Mouse (Mus musculus) testis, adult 2 months (tissue): ENCODE data around the gene Bdh2. TPM values are rescaled to one million over a fixed set of nuclear protein-coding genes. Genes with fewer than 3 reads are reported as not detected.

ENCODE experiments used
- H3K27ac ChIP-seq: fragments of 200-500 bp; 2 replicates; pipeline ENCODE4 v1.5.1; 2012; ENCODE audit warnings: low read depth, low read length; ENCODE audit not compliant: control insufficient read depth, insufficient read depth
- H3K27me3 ChIP-seq: fragments of 200-500 bp; 2 replicates; pipeline ENCODE4 v1.6.1; 2012; ENCODE audit warnings: mild to moderate bottlenecking, low read length, moderate library complexity; ENCODE audit not compliant: control insufficient read depth, insufficient read depth
- H3K36me3 ChIP-seq: fragments of 200-500 bp; 2 replicates; pipeline ENCODE4 v1.6.1; 2012; ENCODE audit warnings: mild to moderate bottlenecking, low read length; ENCODE audit not compliant: control insufficient read depth, insufficient read depth
- H3K4me1 ChIP-seq: fragments of 200-500 bp; 2 replicates; pipeline ENCODE4 v1.6.1; 2012; ENCODE audit warnings: low read length; ENCODE audit not compliant: control insufficient read depth, insufficient read depth
- H3K4me3 ChIP-seq: fragments of 200-500 bp; 2 replicates; pipeline ENCODE4 v1.5.1; 2012; ENCODE audit warnings: low read depth, mild to moderate bottlenecking, low read length, moderate library complexity, mixed read lengths; ENCODE audit not compliant: control insufficient read depth
- CTCF ChIP-seq: fragments of 200-500 bp; IDR thresholded peaks from 2 replicates; pipeline ENCODE4 v1.5.1; 2012; ENCODE audit warnings: low read depth, mild to moderate bottlenecking, inconsistent platforms, low read length, moderate library complexity; ENCODE audit not compliant: control insufficient read depth, insufficient read depth, insufficient replicate concordance
- POLR2A ChIP-seq: fragments of 200-500 bp; IDR thresholded peaks from 2 replicates; pipeline ENCODE4 v1.6.1; 2012; ENCODE audit warnings: low read depth, mild to moderate bottlenecking, inconsistent platforms, low read length, moderate library complexity; ENCODE audit not compliant: control insufficient read depth
- polyA plus RNA-seq: library from polyadenylated mRNA; depleted of rRNA; stranded (reverse); fragments of >200 nt; gene quantifications from 2 replicates; pipeline ENCODE4 v1.2.3, GENCODE M21; 2012; rRNA removed

Bdh2 gene
- 1.6 and 1.8 TPM in 2 replicates for polyA plus RNA-seq

DNA sequence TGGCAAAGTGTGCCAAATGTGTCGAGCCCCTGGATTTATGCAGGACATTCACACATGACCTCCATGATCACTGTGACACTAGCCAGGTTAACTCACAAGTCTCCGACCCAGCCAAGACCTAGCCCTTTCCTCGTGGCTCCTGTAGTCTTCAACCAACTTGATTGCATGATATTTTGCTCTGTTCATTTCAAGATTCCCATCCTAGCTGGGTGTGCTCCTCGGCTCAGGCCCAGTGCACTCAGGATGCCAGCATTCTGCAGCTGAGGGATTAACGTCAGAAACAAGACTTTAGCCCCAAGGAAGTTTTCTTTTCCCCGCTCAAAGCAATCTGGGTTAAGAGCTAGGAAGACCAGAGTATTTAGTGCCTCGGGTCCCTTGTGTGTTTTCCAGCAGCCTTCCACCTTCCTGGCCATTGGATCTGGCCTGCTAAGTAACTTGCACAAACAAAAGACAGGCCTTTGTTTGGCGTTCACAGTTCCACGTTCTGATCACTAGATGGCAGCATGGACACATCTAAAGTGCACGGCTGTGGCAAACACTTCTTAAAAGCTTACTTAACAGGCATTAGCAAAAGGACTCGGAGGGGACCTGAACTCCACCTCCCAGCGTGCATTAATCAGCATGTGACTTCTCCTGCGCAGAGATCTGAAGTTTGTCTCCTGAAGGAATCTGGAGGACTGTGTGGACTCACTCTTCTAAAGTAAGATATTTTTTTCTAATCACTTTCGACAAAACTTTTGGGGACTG is at the start of gene Bdh2:
TSS of gene Bdh2 (plus strand) at position 553 of the 747 bp plus-strand sequence.
- Histone ChIP-seq H3K4me1 (no peaks in the 10 kb centered on the region), H3K36me3 (no peaks in the 10 kb centered on the region), H3K27ac (no peak within 1 kb of the TSS), H3K27me3 (no peaks in the 10 kb centered on the region), H3K4me3 (no peak within 1 kb of the TSS)
- TF ChIP-seq CTCF: peak; percentile 4; the same call in 1 of the 2 replicates
- TF ChIP-seq POLR2A: no peak

DNA sequence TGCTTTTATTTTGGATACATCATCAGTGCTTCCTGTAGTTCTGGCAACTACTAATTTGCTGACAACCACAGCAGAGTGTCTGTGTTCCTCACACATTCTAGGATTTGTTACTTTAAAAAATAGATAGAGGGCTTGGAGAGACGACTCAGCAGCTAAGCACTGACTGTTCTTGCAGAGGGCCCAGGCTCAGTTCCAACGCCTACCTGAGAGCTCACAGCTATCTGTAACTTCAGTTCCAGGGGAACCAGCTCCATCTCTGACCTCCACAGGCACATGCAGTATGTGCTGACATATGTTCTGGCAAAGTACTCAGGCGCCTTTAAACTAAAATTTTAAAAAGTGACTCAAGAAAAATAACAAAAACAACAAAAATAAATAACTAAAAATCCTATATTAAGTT is 49.0 kb upstream of the Bdh2 start:
- no peaks in the 10 kb centered on the region for H3K27me3 ChIP-seq
- TF ChIP-seq CTCF (no peak), POLR2A (no peak)
- no peak overlapping the region for H3K4me3 ChIP-seq
- no peaks in the 10 kb centered on the region for H3K4me1 ChIP-seq
- H3K27ac ChIP-seq: no peak overlapping the region
- peaks cover 2% of the 10 kb centered on the region for H3K36me3 ChIP-seq

DNA sequence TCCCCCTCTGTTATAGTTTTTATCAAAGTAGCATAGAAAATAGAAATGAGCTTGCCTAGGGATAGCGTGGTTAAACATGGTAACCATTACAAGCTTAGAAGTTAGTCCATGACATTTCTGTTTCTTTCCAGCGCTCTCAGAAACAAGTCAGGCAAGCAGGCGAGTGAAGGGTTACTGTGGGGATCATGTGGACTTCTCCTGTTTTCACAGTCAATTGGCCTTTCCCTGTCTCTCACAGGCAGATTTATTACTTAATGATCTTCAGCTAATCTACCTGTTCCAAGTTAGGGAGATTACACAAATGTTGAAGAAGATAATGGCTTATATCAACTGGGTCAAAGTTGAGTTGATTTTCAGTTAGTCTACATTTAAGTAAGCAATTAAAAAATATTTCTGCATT is 48.6 kb upstream of the Bdh2 start:
- no peak overlapping the region for H3K27ac ChIP-seq
- no peaks in the 10 kb centered on the region for H3K27me3 ChIP-seq
- H3K36me3 ChIP-seq: peaks cover 2% of the 10 kb centered on the region
- TF ChIP-seq CTCF: no peak
- TF ChIP-seq POLR2A: no peak
- no peak overlapping the region for H3K4me3 ChIP-seq
- no peaks in the 10 kb centered on the region for H3K4me1 ChIP-seq

DNA sequence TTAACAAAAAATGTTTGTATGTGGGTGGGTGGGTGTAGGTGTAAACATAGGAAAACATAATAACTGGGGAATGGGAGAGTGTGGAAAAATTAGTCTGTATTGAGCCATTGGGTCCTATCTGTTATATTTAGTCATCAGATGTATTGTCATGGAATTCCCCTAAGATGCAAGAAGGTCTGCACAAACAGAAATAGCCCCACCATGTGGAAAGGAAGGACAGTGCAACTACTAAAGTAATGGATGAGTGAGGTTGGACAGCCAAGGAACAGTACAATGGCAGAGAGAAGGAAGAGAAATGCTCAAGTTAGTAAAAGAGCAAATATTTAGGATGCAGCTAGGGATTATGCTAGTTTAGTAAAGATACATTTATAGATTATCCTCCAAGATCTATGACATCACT is 35.3 kb upstream of the Bdh2 start:
- TF ChIP-seq CTCF: no peak
- TF ChIP-seq POLR2A: no peak
- peaks cover 1% of the 10 kb centered on the region for H3K36me3 ChIP-seq
- H3K4me1 ChIP-seq: no peaks in the 10 kb centered on the region
- no peak overlapping the region for H3K27ac ChIP-seq
- no peak overlapping the region for H3K4me3 ChIP-seq
- H3K27me3 ChIP-seq: no peaks in the 10 kb centered on the region

DNA sequence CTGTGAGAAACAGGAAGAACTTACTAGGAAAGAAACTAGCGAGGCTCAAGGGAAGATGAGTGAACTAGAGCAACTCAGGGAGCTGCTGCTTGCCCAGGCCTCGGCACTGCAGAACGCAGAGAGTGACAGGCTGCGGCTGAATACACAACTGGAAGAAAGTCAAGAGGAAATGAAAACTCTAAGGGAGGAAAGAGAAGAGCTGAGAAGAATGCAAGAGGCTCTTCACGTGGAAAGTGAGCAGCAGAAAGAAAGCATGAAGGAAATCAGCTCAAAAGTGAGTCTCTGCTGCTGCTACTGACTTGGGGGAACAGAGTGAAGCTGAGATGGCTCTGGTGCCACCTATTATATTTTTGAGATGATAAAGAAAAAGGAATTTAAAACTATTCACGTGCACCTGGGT is 34.2 kb upstream of the Bdh2 start:
- TF ChIP-seq POLR2A (no peak), CTCF (no peak)
- no peaks in the 10 kb centered on the region for H3K27me3 ChIP-seq
- H3K4me1 ChIP-seq: no peaks in the 10 kb centered on the region
- peaks cover 4% of the 10 kb centered on the region for H3K36me3 ChIP-seq
- H3K27ac ChIP-seq: no peak overlapping the region
- no peak overlapping the region for H3K4me3 ChIP-seq

DNA sequence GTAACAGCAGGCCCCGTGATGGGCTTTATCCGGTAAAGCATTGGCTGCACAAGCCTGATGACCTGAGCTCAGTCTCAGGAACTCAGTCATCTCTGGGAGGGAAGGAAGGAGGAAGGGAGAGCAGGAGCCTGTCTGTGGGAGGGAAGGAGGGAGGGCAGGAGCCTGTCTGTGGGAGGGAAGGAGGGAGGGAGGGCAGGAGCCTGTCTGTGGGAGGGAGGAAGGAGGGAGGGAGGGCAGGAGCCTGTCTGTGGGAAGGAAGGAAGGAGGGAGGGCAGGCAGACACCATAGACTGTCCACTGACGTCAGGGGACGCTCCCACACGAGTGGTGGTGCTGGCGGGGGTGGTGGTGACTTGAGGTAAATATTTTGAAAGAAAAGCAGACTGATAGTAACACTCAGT is 31.9 kb upstream of the Bdh2 start:
- no peak overlapping the region for H3K27ac ChIP-seq
- no peaks in the 10 kb centered on the region for H3K4me1 ChIP-seq
- no peak for TF ChIP-seq CTCF
- no peaks in the 10 kb centered on the region for H3K27me3 ChIP-seq
- H3K4me3 ChIP-seq: no peak overlapping the region
- H3K36me3 ChIP-seq: peaks cover 4% of the 10 kb centered on the region

DNA sequence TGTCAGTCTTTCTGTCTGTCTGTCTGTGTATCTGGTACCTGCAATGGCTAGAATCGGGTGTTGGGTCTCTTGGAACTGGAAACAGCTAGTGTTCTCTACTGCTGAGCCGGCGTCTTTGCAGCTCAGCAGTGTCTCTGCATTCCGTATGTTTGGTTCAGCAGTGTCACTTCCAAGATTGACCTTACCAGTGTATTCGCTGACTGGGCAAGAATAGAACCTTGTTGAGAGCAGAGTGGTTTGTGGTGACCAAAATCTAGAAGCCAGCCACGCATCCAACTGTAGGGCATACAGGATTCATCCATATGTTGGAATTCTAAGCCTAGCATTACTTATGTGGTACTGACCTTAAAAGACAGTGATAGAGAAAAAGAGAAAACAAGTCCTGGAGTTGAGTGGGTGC is 29.2 kb upstream of the Bdh2 start:
- TF ChIP-seq POLR2A: no peak
- TF ChIP-seq CTCF: no peak
- Histone ChIP-seq H3K27me3 (no peaks in the 10 kb centered on the region), H3K4me3 (no peak overlapping the region), H3K36me3 (peaks cover 6% of the 10 kb centered on the region), H3K27ac (no peak overlapping the region), H3K4me1 (no peaks in the 10 kb centered on the region)
